Comparison of ENCODE assay signal across 20 mouse cellular contexts in genomic region chr14:12337421-12337997, GRCm38 (mm10). TPM values are rescaled to one million over a fixed set of nuclear protein-coding genes. Genes with fewer than 3 reads are reported as not detected.
DNase-seq lines count a peak whose midpoint lies in the region; TF ChIP-seq lines count a peak whose summit lies in the region.
"Had no signal": no experiment of that assay in that cellular context is flagged by ENCODE, and none has a peak within 500 bp of the region (broad histone marks: within the 10 kb centered on the region; RNA-seq: fewer than 3 reads in every experiment).

No protein-coding gene starts in this region.

- DNase-seq in embryo, embryonic 11 days, result peak; percentile 35
- DNase-seq in embryo, embryonic 10.5 days (ENCODE audit: low spot score), result no peak
- peak in 1 of 2 experiments; percentile 73 for DNase-seq in layer of hippocampus, adult 2 months (ENCODE audit: low spot score in 2 of 2)
- no peak for DNase-seq in layer of hippocampus, postnatal 25 days (ENCODE audit: extremely low spot score in 1 of 2, low spot score in 1 of 2)
- peak; percentile 97 for DNase-seq in retina, postnatal 1 day
- DNase-seq in retina, embryonic 14.5 days (ENCODE audit: low spot score), result no peak
- DNase-seq in mesoderm, embryonic 11.5 days (ENCODE audit: low read depth, low spot score), result peak; percentile 6
- DNase-seq in left cerebral cortex, adult 18-20 months (ENCODE audit: low spot score in 2 of 2), result no peak
- DNase-seq: adrenal gland, postnatal 10 days; cerebellum, adult 9-10 months; gastrocnemius, postnatal 14 days; lung, postnatal 10 days had no signal

- no peak; the same call in 1 of the 2 replicates for TF ChIP-seq CTCF in layer of hippocampus, adult 2 months (conservative IDR thresholded peaks at IDR 0.05)

- no peak overlapping the region for H3K4me3 ChIP-seq in layer of hippocampus, adult 2 months
- H3K4me3 ChIP-seq: heart, embryonic 12.5 days; left cerebral cortex, adult 2 months; neural tube, embryonic 12.5 days had no signal

- peak overlapping the region; percentile 84 for H3K27ac ChIP-seq in layer of hippocampus, adult 2 months
- H3K27ac ChIP-seq: kidney, postnatal 0 days; liver, embryonic 14.5 days; neural tube, embryonic 12.5 days had no signal

RNA-seq across cellular contexts. Expression of gene Fezf2, which starts 10.5 kb away (rescaled TPM):
- 10 to 100 TPM; 40.4 to 46.2 TPM for total RNA-seq in layer of hippocampus, adult 2 months (2021)
- total RNA-seq in layer of hippocampus, postnatal 25 days (2021), result 10 to 100 TPM; 41.7 to 42.4 TPM
- 10 to 100 TPM; 26.4 to 33.2 TPM for total RNA-seq in left cerebral cortex, adult 18-20 months (2021)
- total RNA-seq: adrenal gland, postnatal 10 days; CH12.LX; gastrocnemius, postnatal 14 days; hematopoietic stem cell, adult 5-6 weeks; megakaryocyte-erythroid progenitor cell, adult 5-6 weeks had no signal

RNA-seq across cellular contexts. Expression of gene 3830406C13Rik, which starts 53.5 kb away (rescaled TPM):
- total RNA-seq in layer of hippocampus, adult 2 months (2021), result 10 to 100 TPM; 28.6 to 30.4 TPM
- total RNA-seq in layer of hippocampus, postnatal 25 days (2021), result 10 to 100 TPM; 30.3 to 30.7 TPM
- 10 to 100 TPM; 29.1 to 29.2 TPM for total RNA-seq in left cerebral cortex, adult 18-20 months (2021)

RNA-seq across cellular contexts. Expression of gene Gm49355, which starts 53.7 kb away (rescaled TPM):
- under 1 TPM in 1 of 2 experiments, not detected in 1; 0.49 TPM for total RNA-seq in layer of hippocampus, adult 2 months (2021)
- total RNA-seq in layer of hippocampus, postnatal 25 days (2021), result under 1 TPM; 0.15 to 0.42 TPM
- under 1 TPM; 0.12 to 0.49 TPM for total RNA-seq in left cerebral cortex, adult 18-20 months (2021)
- total RNA-seq: megakaryocyte-erythroid progenitor cell, adult 5-6 weeks had no signal

Comparison
In these comparisons a context has a peak if more than half of its experiments do, and no peak if none do; other contexts are left out.
1. DNase-seq: peak in embryo, embryonic 11 days (single experiment), retina, postnatal 1 day (single experiment) and mesoderm, embryonic 11.5 days (single experiment); none in embryo, embryonic 10.5 days (single experiment), layer of hippocampus, postnatal 25 days (0 of 2), retina, embryonic 14.5 days (single experiment) and left cerebral cortex, adult 18-20 months (0 of 2).